Mouse (Mus musculus) forebrain, embryonic 13.5 days (tissue): ENCODE data around the gene 4932415D10Rik. TPM values are rescaled to one million over a fixed set of nuclear protein-coding genes. Genes with fewer than 3 reads are reported as not detected.

Source experiments
- polyA plus RNA-seq: library from polyadenylated mRNA; unstranded; fragments of >200 nt; fragmentation: Nextera tagmentation; extraction: Ambion mirVana; gene quantifications from 2 replicates; pipeline ENCODE4 v1.2.1, GENCODE M21; 2015

Gene 4932415D10Rik
- polyA plus RNA-seq, 1 experiment from 2014 or later = not detected

Other genes starting within 250 kb of the 4932415D10Rik start
- 5.3 and 6.1 TPM in 2 replicates for gene BC024063, start 233.2 kb downstream of the 4932415D10Rik start, polyA plus RNA-seq
- gene AU041133, start 188.6 kb downstream of the 4932415D10Rik start, polyA plus RNA-seq = 8.9 and 9.2 TPM in 2 replicates
- gene Zfp938, start 75.3 kb downstream of the 4932415D10Rik start, polyA plus RNA-seq = 17.7 and 21.6 TPM in 2 replicates
- gene Gm4924, start 37.7 kb upstream of the 4932415D10Rik start, polyA plus RNA-seq = 12.4 and 13.2 TPM in 2 replicates
- gene Gm1553, start 176.0 kb upstream of the 4932415D10Rik start, polyA plus RNA-seq = not detected in 2 replicates